Mouse (Mus musculus) T-helper 2 cell (primary cell): ENCODE data around the gene Lrrc66.

Experiments used
- in situ Hi-C: fragments of 300-600 bp; cut with MboI, MseI; formaldehyde crosslinking; loops from one replicate; pipeline ENCODE4 v1.15.1; 2025; ENCODE audit warnings: high pct_unique_total_duplicates

The Lrrc66 gene

GRCm38 (mm10) chr5:73564038-73564437 lies 68.3 kb downstream of the Lrrc66 start:
- in situ Hi-C loops, result no loop called here

GRCm38 (mm10) chr5:73558756-73559155 lies 73.6 kb downstream of the Lrrc66 start:
- in situ Hi-C loops, result no loop called here

DNA sequence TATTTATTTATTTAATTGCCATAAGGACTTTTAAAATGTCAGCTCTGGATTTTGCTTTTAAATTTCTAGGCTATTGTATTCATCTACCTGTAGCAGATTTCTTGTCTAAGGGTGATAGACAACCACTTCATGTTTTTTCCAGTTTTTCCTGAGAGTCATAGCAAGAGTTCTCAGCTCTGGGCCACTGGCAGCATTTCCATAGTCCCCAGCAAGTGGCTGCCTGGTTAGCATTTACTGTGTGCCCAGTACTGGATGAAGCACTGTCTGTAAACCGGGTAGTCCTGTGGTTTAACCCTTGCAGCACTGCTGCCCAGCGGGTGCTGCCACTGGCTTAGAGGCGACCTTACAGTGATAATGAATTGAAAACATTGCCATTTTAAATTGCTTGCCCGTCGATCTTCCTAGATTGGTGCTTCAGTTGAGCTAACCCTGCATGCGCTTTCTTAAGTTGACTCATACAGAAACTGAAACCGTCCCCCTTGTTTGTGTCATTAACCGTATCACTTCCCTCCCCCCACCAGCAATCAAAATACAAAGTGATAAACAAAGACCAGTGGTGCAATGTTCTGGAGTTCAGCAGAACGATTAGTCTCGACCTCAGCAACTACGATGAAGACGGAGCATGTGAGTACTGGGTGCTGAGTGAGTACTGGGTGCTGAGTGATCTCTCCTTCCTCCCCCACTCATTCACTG lies 75.4 kb downstream of the Lrrc66 start:
- in situ Hi-C loops, result no loop called here
